13 mouse cellular contexts compared by ENCODE assay signal in the genomic region with DNA sequence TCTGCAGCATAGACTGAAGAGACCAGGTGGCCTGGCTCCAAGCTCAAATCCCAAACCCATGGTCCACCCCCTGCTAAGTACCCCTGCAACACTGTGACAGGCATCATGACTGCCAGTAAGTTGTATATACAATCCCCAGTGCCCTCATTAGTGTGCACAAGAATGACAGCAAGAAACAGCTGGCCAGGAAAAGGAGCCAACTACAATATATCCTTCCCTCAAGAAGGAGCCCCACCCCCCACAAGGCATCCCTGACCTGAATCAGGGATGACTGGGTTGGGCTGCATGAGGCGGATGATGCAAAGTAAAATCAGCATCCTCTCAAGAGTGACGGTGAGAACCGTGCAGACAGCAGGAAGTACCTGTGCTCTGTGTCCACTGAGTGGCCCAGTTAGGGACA. TPM values are rescaled to one million over a fixed set of nuclear protein-coding genes. Genes with fewer than 3 reads are reported as not detected.
DNase-seq lines count a peak whose midpoint lies in the region; ATAC-seq and TF ChIP-seq lines count a peak whose summit lies in the region.
"Had no signal": no experiment of that assay in that cellular context is flagged by ENCODE, and none has a peak within 500 bp of the region (broad histone marks: within the 10 kb centered on the region; RNA-seq: fewer than 3 reads in every experiment).

No protein-coding gene starts in this region.

- WGBS in forebrain, embryonic 14.5 days: 74% methylated on average over 3 of the region's 3 CpGs
- WGBS in forebrain, embryonic 10.5 days: 83% methylated on average over 3 of the region's 3 CpGs
- 78% methylated on average over 3 of the region's 3 CpGs for WGBS in midbrain, embryonic 13.5 days
- whole genome bisulfite sequencing in midbrain, embryonic 10.5 days: 87% methylated on average over 3 of the region's 3 CpGs
- 68% methylated on average over 3 of the region's 3 CpGs for WGBS in kidney, embryonic 15.5 days

- peak; percentile 25 for DNase-seq in forebrain, embryonic 14.5 days (ENCODE audit: low spot score)
- no peak for DNase-seq in forebrain, embryonic 10.5 days (ENCODE audit: extremely low spot score, low spot score)
- DNase-seq in midbrain, embryonic 10.5 days (ENCODE audit: low spot score): no peak
- peak; percentile 64 for DNase-seq in brain, embryonic 14.5 days (ENCODE audit: low read depth)
- DNase-seq in thymus, postnatal 14 days: peak; percentile 50
- DNase-seq in cerebellum, adult 9-10 months: no peak
- DNase-seq: kidney, adult 8-10 months; layer of hippocampus, adult 9-11 months had no signal

- no peak for TF ChIP-seq POLR2A in brain, embryonic 14.5 days (IDR thresholded peaks at IDR 0.05; ENCODE audit: borderline replicate concordance, extremely low read depth, insufficient read depth, insufficient read length, poor library complexity, severe bottlenecking)

- no peak overlapping the region for H3K27ac ChIP-seq in forebrain, embryonic 14.5 days (ENCODE audit: low read depth, low read length)
- no peak overlapping the region for H3K27ac ChIP-seq in forebrain, embryonic 10.5 days
- no peak overlapping the region for H3K27ac ChIP-seq in midbrain, embryonic 13.5 days
- no peak overlapping the region for H3K27ac ChIP-seq in midbrain, embryonic 10.5 days (replicated peaks)
- no peak overlapping the region for H3K27ac ChIP-seq in kidney, embryonic 15.5 days

- H3K36me3 ChIP-seq in forebrain, embryonic 14.5 days (ENCODE audit: control insufficient read depth, insufficient read depth, low read length): no peaks in the 10 kb centered on the region
- H3K36me3 ChIP-seq in forebrain, embryonic 10.5 days (replicated peaks): no peaks in the 10 kb centered on the region
- H3K36me3 ChIP-seq in midbrain, embryonic 13.5 days: no peaks in the 10 kb centered on the region
- no peaks in the 10 kb centered on the region for H3K36me3 ChIP-seq in midbrain, embryonic 10.5 days
- H3K36me3 ChIP-seq in kidney, embryonic 15.5 days: no peaks in the 10 kb centered on the region
- H3K36me3 ChIP-seq: hindbrain, embryonic 10.5 days had no signal

- 0 out of 2 replicates have a peak, but pooled peaks have one; percentile 21 for ATAC-seq in forebrain, embryonic 14.5 days
- ATAC-seq in midbrain, embryonic 13.5 days: 0 out of 2 replicates have a peak, but pooled peaks have one; percentile 29
- ATAC-seq in kidney, embryonic 15.5 days (replicated peaks; ENCODE audit: low FRiP score): no peak

- H3K27me3 ChIP-seq in forebrain, embryonic 14.5 days (replicated peaks; ENCODE audit: control insufficient read depth, insufficient read depth, low read length): no peaks in the 10 kb centered on the region
- H3K27me3 ChIP-seq in forebrain, embryonic 10.5 days (ENCODE audit: poor library complexity, severe bottlenecking): no peaks in the 10 kb centered on the region
- H3K27me3 ChIP-seq in midbrain, embryonic 13.5 days: no peaks in the 10 kb centered on the region
- no peaks in the 10 kb centered on the region for H3K27me3 ChIP-seq in midbrain, embryonic 10.5 days (ENCODE audit: low read depth, poor library complexity, severe bottlenecking)
- H3K27me3 ChIP-seq in kidney, embryonic 15.5 days: no peaks in the 10 kb centered on the region

- no peak overlapping the region for H3K9ac ChIP-seq in forebrain, embryonic 14.5 days (ENCODE audit: low read length)
- H3K9ac ChIP-seq in midbrain, embryonic 13.5 days (replicated peaks): no peak overlapping the region
- H3K9ac ChIP-seq in kidney, embryonic 15.5 days: no peak overlapping the region

- no peak overlapping the region for H3K4me3 ChIP-seq in forebrain, embryonic 14.5 days (ENCODE audit: low read depth, low read length)
- no peak overlapping the region for H3K4me3 ChIP-seq in forebrain, embryonic 10.5 days
- no peak overlapping the region for H3K4me3 ChIP-seq in midbrain, embryonic 13.5 days (replicated peaks)
- H3K4me3 ChIP-seq in midbrain, embryonic 10.5 days: no peak overlapping the region
- H3K4me3 ChIP-seq in kidney, embryonic 15.5 days (replicated peaks): no peak overlapping the region
- H3K4me3 ChIP-seq: erythroblast, embryonic 14.5 days; hindbrain, embryonic 10.5 days had no signal

- H3K9me3 ChIP-seq in forebrain, embryonic 14.5 days (replicated peaks; ENCODE audit: control insufficient read depth, low read length): no peaks in the 10 kb centered on the region
- H3K9me3 ChIP-seq in forebrain, embryonic 10.5 days: no peaks in the 10 kb centered on the region
- H3K9me3 ChIP-seq in midbrain, embryonic 13.5 days: no peaks in the 10 kb centered on the region
- H3K9me3 ChIP-seq in midbrain, embryonic 10.5 days (replicated peaks): no peaks in the 10 kb centered on the region
- H3K9me3 ChIP-seq in kidney, embryonic 15.5 days (replicated peaks): no peaks in the 10 kb centered on the region
- H3K9me3 ChIP-seq: hindbrain, embryonic 10.5 days had no signal

- H3K4me2 ChIP-seq in forebrain, embryonic 14.5 days (ENCODE audit: low read length): no peak overlapping the region
- H3K4me2 ChIP-seq in midbrain, embryonic 13.5 days (replicated peaks): no peak overlapping the region
- no peak overlapping the region for H3K4me2 ChIP-seq in kidney, embryonic 15.5 days
- H3K4me2 ChIP-seq: heart, embryonic 11.5 days had no signal

- peaks cover 34% of the 10 kb centered on the region for H3K4me1 ChIP-seq in forebrain, embryonic 14.5 days (ENCODE audit: control insufficient read depth, insufficient read depth, low read length)
- peaks cover 44% of the 10 kb centered on the region for H3K4me1 ChIP-seq in forebrain, embryonic 10.5 days
- H3K4me1 ChIP-seq in midbrain, embryonic 13.5 days (replicated peaks): peaks cover 37% of the 10 kb centered on the region
- H3K4me1 ChIP-seq in midbrain, embryonic 10.5 days: peaks cover 22% of the 10 kb centered on the region
- H3K4me1 ChIP-seq in kidney, embryonic 15.5 days: peaks cover 18% of the 10 kb centered on the region; the same call in 1 of the 2 replicates

- TF ChIP-seq CTCF in brain, embryonic 14.5 days (IDR thresholded peaks at IDR 0.05; ENCODE audit: borderline replicate concordance, extremely low read depth, insufficient read depth, insufficient read length): no peak

RNA-seq across cellular contexts. Expression of gene Zfyve28, which starts 38.2 kb away (rescaled TPM):
- 1.4 and 2.2 TPM in 2 replicates for polyA plus RNA-seq in forebrain, embryonic 14.5 days (2014; fragmentation: Nextera tagmentation; extraction: Ambion mirVana)
- polyA plus RNA-seq in forebrain, embryonic 10.5 days (2016; fragmentation: Nextera tagmentation; extraction: Ambion mirVana): 1.1 and 1.9 TPM in 2 replicates
- 3.7 and 3.8 TPM in 2 replicates for polyA plus RNA-seq in midbrain, embryonic 13.5 days (2015; fragmentation: Nextera tagmentation; extraction: Ambion mirVana)
- polyA plus RNA-seq in midbrain, embryonic 10.5 days (2016; fragmentation: Nextera tagmentation; extraction: Ambion mirVana): 1.1 and 2.3 TPM in 2 replicates
- polyA plus RNA-seq in brain, embryonic 14.5 days (2012; rRNA removed): 5.7 and 7.6 TPM in 2 replicates
- 0.37 and 0.77 TPM in 2 replicates for polyA plus RNA-seq in kidney, embryonic 15.5 days (2015; fragmentation: Nextera tagmentation; extraction: Ambion mirVana)
- polyA plus RNA-seq: erythroblast, embryonic 14.5 days had no signal

RNA-seq across cellular contexts. Expression of gene Cfap99, which starts 38.3 kb away (rescaled TPM):
- polyA plus RNA-seq in forebrain, embryonic 14.5 days (2014; fragmentation: Nextera tagmentation; extraction: Ambion mirVana): 0.10 TPM in 1 of 2 replicates, not detected in the other
- polyA plus RNA-seq in forebrain, embryonic 10.5 days (2016; fragmentation: Nextera tagmentation; extraction: Ambion mirVana): not detected in 2 replicates
- not detected in 2 replicates for polyA plus RNA-seq in midbrain, embryonic 13.5 days (2015; fragmentation: Nextera tagmentation; extraction: Ambion mirVana)
- polyA plus RNA-seq in midbrain, embryonic 10.5 days (2016; fragmentation: Nextera tagmentation; extraction: Ambion mirVana): not detected in 2 replicates
- 0.09 and 0.19 TPM in 2 replicates for polyA plus RNA-seq in brain, embryonic 14.5 days (2012; rRNA removed)
- not detected in 2 replicates for polyA plus RNA-seq in kidney, embryonic 15.5 days (2015; fragmentation: Nextera tagmentation; extraction: Ambion mirVana)
- polyA plus RNA-seq: erythroblast, embryonic 14.5 days; hindbrain, embryonic 10.5 days had no signal

Comparison
In these comparisons a context has a peak if more than half of its experiments do, and no peak if none do; other contexts are left out.
1. DNase-seq: peak in forebrain, embryonic 14.5 days (single experiment), brain, embryonic 14.5 days (single experiment) and thymus, postnatal 14 days (single experiment); none in forebrain, embryonic 10.5 days (single experiment), midbrain, embryonic 10.5 days (single experiment) and cerebellum, adult 9-10 months (single experiment).